Mouse (Mus musculus) inflammation-experienced regulatory T-cells, adult 6 months (primary cell): ENCODE results near the gene Kif26b. TPM values are rescaled to one million over a fixed set of nuclear protein-coding genes. Genes with fewer than 3 reads are reported as not detected.

Source experiments
- ATAC-seq: one replicate; pipeline ENCODE4 v1.8.0; 2017
- polyA plus RNA-seq, 3 experiments: library from polyadenylated mRNA; unstranded; fragments of 100-300 nt; shearing (Covaris generic); gene quantifications; one replicate each; pipeline ENCODE4 v1.2.1; 2017

Gene Kif26b
- polyA plus RNA-seq, 3 experiments from 2014 or later = not detected

GRCm38 (mm10) chr1:178933953-178934637 lies 405.2 kb downstream of the Kif26b start:
- ATAC-seq = no peak

DNA sequence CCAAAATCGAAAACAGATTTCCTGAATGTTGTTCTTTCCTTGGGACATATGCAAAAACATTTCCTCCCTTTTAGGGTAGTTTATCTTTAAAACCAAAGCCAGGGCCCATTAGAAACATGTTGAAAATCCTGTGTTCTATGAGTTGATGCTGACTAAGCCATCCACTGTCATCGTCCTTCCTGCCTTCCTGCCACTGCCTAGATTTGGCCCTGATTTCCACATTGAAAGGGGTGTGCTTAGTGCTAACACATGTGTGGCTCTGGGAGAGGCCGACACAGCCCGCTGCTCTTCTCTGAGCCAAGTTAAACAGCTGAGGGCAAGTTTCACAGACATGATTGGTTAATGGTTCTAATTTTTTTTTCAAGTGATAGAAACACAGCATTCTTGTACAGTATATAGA lies 407.5 kb downstream of the Kif26b start:
- ATAC-seq = no peak

DNA sequence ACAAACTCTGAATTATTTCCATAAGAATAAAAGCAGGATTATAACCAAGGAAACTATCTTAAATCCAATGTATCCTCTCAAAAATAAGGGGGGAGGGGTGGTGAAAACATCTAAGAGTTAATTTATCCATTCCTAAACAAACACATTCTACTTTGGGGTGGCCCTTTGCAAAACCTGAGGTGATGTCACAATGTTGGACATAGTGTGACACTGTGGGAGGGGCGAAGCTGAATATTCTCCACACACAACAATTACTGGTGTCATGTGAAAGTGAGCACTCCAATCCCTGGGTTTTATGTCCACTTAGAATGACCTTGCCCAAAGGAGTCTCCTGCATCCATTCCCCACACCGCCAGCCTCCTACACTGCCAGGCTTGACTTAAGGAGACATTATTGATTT lies 408.1 kb downstream of the Kif26b start:
- ATAC-seq = no peak

DNA sequence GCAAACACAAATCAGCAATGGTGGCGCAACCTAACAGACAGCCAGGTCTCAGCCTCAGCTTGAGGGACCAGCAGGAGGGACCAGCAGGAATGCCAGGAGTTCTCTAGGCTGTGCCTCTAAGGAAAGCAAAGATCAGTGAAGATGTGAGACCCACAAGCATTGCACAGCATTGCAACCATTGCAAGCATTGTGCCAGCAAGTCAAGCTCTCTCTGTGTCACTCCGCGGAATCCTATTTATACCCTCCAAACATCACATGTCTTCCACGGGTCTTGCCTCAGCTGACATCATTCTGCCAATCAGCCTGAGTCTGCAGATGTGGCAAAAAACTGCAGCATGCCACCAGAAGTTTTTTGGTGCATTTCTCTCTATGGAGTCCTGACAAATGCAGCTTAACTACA lies 411.4 kb downstream of the Kif26b start:
- no peak for ATAC-seq

DNA sequence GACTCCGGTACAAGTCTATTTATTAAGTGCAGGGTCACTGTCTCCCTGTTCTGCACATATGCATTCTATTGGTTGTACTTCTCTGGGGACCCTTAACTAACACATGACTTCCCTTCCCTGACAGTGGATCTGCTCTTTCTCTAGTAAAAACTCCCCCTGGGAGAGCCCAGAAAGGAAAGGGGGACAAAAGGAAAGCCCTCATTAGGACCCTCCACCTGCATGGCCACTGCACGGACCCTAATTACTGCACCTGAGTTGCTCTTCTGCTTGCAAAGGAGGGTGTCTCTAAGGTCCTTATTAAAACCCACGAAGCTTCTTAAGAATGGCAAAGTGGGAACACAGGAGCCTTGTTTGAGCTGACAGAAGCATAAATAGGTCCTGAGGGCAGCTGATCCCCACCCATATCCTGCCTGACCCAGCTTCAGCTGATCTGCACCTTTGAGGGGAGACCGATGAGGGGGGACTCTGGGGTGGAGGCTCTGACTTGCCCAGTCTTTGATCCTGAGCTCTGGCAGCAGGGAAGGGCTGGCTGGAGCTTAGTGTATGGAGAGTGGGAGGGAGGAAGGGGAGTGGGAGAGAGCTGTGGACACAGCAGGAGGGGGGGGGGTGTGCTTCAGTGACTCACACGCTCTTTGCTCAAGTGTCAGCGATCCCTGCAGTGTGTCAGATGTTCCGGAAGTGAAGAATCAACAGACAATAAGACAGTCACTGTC lies 413.5 kb downstream of the Kif26b start:
- ATAC-seq = no peak

DNA sequence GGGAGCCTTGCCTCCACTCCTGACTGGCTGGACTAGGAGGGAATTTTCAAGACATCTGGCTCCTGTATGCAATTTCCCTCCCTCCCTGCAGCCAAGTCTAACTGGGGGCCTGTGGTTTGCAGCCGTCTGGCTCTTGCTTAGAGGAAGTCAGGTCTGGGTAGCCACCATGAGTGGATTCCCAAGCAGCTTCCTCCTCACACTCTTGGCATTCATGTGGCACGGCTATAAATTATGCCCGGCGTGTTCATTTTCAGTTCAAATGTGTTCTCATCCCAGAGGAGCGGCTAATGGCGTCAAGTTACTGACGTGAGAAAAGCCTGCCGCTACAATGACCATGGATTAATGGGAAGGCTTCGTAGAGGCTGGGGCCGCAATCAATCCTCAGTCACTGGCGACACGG lies 424.0 kb downstream of the Kif26b start:
- no peak for ATAC-seq

GRCm38 (mm10) chr1:178958641-178959040 lies 429.7 kb downstream of the Kif26b start:
- no peak for ATAC-seq

- no peak for ATAC-seq
These were observed 431.2 kb downstream of the Kif26b start for GRCm38 (mm10) chr1:178960015-178960559.

- no peak for ATAC-seq
These were observed 432.7 kb downstream of the Kif26b start for GRCm38 (mm10) chr1:178961661-178962060.

- ATAC-seq = no peak
These were observed 443.1 kb downstream of the Kif26b start for GRCm38 (mm10) chr1:178972055-178972454.

DNA sequence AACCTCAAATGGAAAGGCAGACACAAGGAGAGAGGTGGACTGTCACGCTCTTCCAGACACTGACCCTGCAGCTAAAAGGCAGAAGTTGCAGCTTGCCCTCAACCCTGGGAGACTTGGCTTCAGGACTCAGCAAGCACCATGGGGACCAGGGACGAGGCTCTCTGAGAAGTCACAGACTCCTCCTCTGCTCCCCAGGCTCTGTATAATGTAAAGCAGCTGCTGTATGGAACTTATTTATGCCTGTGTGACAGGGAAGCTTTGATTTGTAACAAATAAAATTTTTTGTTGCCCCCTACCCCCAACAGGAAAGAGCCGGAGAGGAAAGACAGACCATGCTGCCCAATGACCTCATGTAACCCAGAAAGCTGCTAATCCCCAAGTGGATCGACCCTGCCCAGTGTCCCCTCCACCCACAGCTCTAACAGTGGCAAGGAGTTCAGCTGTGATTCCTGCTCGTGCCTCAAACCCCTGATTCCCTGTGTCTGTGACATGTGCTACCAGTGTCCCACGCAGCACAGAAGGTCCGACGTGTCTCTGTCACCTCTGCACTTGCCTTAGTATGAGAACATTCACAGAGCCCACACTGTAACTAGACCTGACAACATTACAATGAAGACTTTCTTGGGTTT lies 449.8 kb downstream of the Kif26b start:
- ATAC-seq = no peak

GRCm38 (mm10) chr1:178980185-178980584 lies 451.3 kb downstream of the Kif26b start:
- ATAC-seq = no peak

DNA sequence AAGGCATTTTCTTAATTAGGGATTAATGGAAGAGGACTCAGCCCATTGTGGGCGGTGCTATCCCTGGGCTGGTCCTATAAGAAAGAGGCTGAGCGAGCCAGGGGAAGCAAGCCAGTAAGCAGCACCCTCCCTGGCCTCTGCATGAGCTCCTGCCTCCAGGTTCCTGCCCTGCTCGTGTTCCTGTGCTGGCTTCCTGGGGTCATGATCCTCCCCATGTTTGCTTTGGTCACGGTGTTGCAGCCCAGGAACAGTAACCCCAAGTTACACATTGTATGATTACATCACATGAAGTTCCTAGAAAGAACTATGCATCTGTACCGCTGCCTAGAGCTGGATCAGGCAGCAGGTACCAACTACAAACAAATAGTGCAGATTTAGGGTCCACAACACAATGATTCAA lies 452.7 kb downstream of the Kif26b start:
- ATAC-seq = no peak

- no peak for ATAC-seq
These were observed 459.3 kb downstream of the Kif26b start for GRCm38 (mm10) chr1:178988176-178988575.

Other genes with a start within 250 kb of the Kif26b start
- gene Cox20, start 210.0 kb upstream of the Kif26b start, polyA plus RNA-seq = 100 to 1,000 TPM; 177 to 251 (median 244) TPM
- gene Hnrnpu, start 191.3 kb upstream of the Kif26b start, polyA plus RNA-seq = 100 to 1,000 TPM in 2 of 3 experiments, 10 to 100 TPM in 1; 89.8 to 166 (median 118) TPM
- 1 to 10 TPM; 3.3 to 6.2 (median 3.6) TPM for gene Efcab2, start 123.0 kb upstream of the Kif26b start, polyA plus RNA-seq